Mouse (Mus musculus): Measurements from ENCODE around the gene Fndc3b. TPM values are rescaled to one million over a fixed set of nuclear protein-coding genes. Genes with fewer than 3 reads are reported as not detected.

The Fndc3b gene
- total RNA-seq, 4 experiments from 2014 or later, result 17.7 to 23.4 (median 21.2) TPM

Small RNA genes lying within 50 kb of the gene (microRNA-seq; reads per million reads assigned to microRNA genes)
- 0 reads per million in 2 experiments for gene Mir3092

Other genes starting within 250 kb of the Fndc3b start
- 1 to 10 TPM; 1.9 to 4.9 (median 2.7) TPM for gene Tmem212, start 185.1 kb upstream of the Fndc3b start, total RNA-seq (2022)
- gene Pld1, start 227.4 kb upstream of the Fndc3b start, total RNA-seq (2022), result 10 to 100 TPM in 3 of 4 experiments, 1 to 10 TPM in 1; 7.9 to 13.7 (median 11.4) TPM

Data from layer of hippocampus, adult 8-10 months (tissue).